Mouse (Mus musculus) neural tube, postnatal 0 days (tissue): ENCODE data around the gene Gm48551. TPM values are rescaled to one million over a fixed set of nuclear protein-coding genes. Genes with fewer than 3 reads are reported as not detected.

Experiments
- microRNA-seq: library from miRNA; unstranded; fragments of <30 nt; microRNA quantifications from one replicate; pipeline ENCODE4, GENCODE M21; 2016
- polyA plus RNA-seq: library from polyadenylated mRNA; unstranded; fragments of >200 nt; fragmentation: Nextera tagmentation; extraction: Ambion mirVana; gene quantifications from 2 replicates; pipeline ENCODE4 v1.2.1, GENCODE M21; 2015

Gm48551 gene
- polyA plus RNA-seq: 6.0 and 6.2 TPM in 2 replicates

DNA sequence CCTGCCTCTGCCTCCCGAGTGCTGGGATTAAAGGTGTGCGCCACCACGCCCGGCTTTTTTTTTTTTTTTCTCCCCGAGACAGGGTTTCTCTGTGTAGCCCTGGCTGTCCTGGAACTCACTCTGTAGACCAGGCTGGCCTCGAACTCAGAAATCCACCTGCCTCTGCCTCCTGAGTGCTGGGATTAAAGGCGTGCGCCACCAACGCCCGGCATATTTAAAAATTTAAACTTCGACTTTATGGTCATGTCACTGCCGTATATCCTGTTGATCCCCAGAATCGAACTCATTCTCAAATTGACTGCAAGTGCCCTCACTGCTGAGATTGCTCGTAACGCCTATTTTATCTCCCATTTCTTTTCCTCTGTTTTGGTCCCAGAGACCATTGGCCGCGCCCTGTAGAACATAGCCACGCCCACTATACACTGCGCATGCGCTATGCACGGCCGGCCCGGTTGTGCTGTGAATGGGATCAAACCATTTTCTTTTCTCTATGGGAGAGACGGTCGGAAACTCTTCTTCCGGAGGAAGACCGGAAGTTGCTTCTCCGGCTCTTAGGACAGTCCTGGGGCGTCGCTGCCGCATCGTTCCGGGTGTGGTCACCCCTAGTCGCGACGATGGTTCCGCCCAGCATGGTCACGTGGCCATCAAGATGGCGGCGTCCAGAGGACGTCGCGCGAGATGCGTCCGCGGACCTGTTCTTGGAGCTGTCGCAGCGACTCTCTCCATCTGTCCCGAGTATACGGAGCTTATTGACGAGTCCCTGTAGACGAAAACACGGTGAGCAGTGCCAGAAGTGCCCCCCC, at the start of gene Gm48551, which contains the start of gene Dohh:
Gene Gm48551 (plus strand): TSS at position 665 of the 803 bp plus-strand sequence.
Gene Dohh (plus strand): TSS at position 627 of the 803 bp plus-strand sequence.

DNA sequence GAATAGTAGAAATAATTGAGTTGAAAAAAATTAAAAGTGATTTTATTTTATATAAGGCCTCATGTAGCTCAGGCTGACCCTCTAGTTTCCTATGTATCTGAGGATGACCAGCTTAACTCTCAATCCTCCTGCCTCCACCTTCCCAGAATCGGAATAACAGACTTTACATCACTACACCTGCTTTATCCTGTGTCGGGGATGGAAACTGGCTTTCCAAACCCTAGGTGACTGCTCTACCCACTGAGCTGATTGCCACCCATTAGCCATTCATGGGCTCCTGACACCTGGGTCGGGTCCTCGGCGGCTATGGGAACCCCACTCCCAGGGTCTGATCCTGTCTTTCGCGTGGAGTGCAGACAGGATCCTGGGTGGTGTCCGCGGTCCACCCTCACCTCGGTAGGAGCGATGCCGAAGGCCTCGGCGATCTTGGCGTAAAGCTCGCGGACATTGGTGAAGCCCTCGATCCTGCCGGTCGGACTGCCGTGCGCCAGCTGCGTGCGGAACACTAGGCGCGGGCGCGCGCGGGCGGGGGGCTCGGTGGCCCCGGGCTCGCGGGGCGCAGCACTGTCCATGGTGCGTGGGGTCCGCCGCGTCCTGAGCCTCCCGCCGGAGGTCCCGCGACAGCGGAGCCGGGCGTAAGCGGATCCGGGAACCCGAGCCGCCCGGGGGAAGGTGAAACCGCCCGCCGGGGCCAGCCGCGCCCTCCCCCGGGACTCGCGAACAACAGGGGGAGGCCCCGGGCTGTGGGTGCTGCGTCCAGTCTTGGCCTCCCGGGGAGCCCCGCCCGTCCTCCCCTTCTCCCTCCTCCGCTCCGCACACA, 41.4 kb upstream of the Gm48551 start, which contains the start of gene Gipc3:
Gene Gipc3 (minus strand): TSS at position 581 of the 820 bp plus-strand sequence.

DNA sequence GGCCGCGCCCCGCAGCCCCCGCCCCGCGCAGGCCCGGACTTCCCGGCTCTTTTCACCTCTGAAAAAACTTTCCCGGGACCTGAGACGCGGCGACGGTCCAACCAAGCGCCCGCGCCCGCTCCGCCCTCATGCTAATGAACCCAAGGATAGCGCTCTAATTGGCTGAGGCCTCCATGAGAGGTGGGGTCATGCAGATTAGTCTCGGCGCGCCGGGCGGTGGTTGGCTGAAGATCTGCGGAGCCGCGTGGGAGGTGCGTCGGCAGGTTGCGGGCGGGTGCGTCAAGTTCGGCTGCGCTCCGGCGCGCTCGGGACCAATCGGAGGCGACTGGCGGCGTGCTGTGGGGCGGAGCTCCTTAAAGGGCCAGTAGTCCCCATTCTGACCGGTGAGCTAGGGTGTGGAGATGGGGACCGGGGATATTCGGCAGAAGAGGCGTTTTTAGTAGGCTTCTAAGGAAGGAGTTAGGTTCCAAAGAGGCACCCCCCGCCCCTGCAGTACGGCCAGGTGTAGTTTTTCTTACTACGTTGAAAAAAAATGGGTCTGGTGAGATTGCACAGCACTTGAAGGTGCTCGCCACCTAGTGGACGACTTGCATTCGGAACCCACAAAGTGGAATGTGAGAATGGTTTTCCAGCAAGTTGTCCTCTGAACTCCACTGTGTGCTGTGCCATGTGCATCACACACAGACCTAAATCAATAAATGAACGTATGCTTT, 33.8 kb upstream of the Gm48551 start, which contains the start of gene Hmg20b:
Gene Hmg20b (minus strand): TSS at position 130 of the 713 bp plus-strand sequence.

DNA sequence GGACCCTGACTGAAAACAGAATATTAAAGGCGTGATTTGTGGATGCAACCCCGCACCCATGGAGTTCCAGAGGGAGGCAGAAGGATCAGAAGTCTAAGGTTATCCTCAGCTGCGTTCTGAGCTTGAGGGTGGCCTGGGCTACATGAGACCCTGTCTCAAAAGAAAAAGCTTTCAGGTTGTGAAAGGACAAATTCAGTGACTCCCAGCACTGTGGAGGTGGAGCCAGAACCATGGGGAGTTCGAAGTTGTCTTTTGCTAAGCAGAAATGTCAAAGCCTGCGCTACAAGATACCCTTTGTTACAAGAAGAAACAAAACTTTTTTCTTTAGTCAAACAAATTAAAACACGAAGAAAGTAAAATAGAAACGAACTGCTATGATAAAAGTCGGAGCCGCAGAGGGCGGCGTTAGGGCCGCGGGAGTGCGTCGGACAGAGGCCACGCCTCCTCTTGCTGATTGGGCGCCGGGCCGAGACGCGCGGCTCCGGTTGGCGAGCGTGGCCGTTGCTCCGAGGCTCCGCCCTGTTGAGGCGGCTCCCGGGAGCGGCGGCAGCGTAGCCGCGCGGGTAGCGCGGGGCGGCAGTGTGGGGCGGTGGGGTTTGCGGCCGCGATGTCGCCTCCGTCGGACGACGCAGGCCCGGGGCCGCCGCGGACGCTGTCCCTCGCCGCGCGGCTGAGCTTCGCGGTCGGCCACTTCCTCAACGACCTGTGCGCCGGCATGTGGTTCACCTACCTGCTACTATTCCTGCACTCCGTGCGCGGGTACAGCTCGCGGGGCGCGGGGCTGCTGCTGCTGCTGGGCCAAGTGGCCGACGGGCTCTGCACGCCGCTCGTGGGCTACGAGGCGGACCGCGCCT, 27.0 kb upstream of the Gm48551 start, which contains the start of gene Mfsd12:
Gene Mfsd12 (plus strand): TSS at position 501 of the 854 bp plus-strand sequence.

DNA sequence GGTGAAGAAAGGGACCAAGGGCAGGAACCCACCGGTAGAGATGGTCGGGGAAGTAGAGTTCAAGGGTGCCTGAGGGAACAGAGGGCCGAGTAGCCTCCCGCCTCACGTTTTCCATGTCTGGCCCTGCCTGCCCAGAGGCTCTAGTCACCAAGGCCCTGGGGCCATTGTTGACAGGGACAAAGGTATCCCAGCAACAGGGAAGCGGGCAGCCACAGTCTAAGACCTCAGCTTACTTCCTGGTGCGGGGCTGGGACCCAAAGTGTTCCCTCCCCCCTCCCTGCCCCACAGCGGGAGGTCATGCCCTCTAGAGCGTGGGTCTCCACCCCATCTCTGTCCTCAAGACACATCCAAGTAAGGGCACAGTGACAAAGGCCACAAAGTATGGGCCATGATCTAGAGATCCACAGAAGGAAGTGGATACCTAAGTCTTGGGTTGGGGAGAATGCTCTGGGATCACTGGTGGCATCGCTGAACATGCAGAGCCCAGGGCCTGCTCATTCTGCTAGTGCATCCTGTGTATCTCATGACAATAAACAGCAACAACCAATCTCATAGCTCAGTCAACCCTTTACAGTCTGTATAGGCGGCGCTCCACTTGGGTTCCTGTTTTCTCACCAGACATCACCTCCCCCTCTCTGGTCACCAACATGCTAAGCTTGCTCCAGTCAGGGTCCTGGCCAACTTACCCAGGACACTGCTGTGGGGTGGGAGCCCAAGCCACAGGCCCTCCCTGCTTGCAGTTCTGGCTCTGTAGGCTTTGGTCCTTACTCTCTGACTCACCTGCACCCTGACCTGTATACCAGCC, 18.4 kb upstream of the Gm48551 start, which contains the start of gene 4930404N11Rik:
Gene 4930404N11Rik (minus strand): TSS at position 145 of the 805 bp plus-strand sequence.

DNA sequence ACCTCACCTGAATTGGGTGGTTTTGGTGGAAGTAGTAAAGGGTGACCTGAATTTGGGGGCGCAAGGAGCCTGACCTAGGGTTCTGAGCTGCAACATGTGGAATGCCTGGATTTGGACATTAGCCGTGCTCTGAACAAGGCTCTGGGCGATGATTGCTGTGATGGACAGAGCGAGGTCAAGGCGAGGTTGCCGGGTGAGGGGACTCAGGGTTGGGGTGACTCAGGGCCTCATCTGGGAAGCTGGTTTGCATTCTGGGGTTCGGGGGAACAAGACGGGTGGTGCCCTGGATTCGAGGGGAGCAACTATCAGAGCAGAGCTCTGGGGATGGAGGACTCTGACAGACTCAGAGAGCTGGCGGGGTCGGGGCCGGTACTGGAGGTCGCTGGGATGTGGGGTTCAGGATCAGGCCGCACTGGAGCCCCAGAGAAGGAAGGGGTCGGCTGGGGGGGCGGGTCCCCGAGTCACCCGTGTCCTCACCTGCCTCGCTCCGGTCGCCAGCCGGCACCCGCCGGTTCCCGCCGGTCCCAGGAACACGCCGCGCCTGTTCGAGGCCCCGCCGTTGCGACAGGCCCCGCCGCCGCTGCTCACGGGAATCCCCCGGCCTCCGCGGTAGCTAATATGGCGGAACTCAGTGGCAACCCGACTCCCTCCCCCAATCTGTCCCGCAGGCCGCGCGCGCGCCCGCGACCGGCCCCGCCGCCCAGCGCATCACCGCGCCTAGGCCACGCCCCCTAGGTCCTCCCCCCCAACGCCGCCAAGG, 6.3 kb upstream of the Gm48551 start, which contains the start of gene Fzr1:
Gene Fzr1 (minus strand): TSS at position 724 of the 760 bp plus-strand sequence.

DNA sequence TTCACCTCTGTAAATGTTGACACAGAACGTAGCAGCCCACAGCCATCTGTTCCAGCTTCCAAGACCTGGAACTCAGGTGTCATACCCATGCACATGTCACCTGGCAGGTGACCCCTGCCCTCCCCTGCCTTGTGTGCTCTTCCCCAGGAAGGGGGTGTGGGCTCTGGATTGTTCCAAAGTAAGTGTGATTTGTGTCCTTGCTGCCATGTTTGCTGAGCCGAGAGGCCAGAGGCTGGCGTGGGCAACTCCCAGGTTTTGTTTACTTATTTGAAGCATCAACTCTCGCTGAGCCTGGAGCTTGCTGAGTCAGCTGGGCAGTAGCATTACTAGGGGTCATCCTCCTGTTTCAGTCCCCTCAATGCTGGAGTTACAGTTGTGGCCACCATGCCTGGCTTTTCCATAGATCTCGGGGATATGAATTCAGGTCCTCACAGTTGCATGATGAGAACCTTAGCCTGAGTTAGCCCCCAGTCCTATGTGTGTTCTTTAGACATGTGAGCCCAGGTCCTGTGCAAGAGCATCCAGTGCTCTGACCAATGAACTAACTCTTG, 4.3 kb downstream of the Gm48551 start, which contains the start of gene Gm48552:
Gene Gm48552 (plus strand): TSS at position 501 of the 551 bp plus-strand sequence.

DNA sequence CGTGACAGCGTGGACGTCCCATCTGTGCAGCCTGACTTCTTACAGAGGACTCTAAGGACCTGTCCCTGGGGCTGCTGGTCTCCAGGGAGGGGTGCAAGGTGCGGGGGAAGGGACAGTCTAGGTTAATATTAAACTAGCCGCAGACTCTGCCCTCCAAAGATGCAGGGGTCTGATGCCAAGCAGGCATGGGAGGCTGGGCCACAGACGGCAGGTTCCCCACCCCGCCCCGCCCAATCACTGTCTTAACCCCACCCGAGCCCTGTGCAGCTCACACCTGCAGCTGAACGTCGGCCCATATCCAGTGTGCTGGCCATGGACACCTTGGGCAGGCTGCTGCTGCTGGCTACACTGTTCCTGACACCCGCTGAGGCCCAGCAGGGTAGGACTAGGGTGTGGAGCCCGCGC, 8.5 kb downstream of the Gm48551 start, which contains the start of gene Smim24:
Gene Smim24 (plus strand): TSS at position 271 of the 405 bp plus-strand sequence.

Small RNAs within 50 kb of the gene (microRNA-seq; reads per million reads assigned to microRNA genes)
- gene Mir1191b (1.7 reads per million), gene Mir6913 (not detected)

Other genes starting within 250 kb of the Gm48551 start
- gene Zbtb7a, start 249.2 kb upstream of the Gm48551 start, polyA plus RNA-seq: 19.7 and 21.3 TPM in 2 replicates
- gene Pias4, start 216.5 kb upstream of the Gm48551 start, polyA plus RNA-seq: 34.5 and 40.4 TPM in 2 replicates
- 404 and 449 TPM in 2 replicates for gene Eef2, start 207.8 kb upstream of the Gm48551 start, polyA plus RNA-seq
- gene Dapk3, start 201.5 kb upstream of the Gm48551 start, polyA plus RNA-seq: 68.4 and 78.4 TPM in 2 replicates
- gene 4930442H23Rik, start 200.6 kb upstream of the Gm48551 start, polyA plus RNA-seq: not detected in 2 replicates
- gene Nmrk2, start 182.4 kb upstream of the Gm48551 start, polyA plus RNA-seq: 0.11 and 0.13 TPM in 2 replicates
- gene Atcay, start 153.6 kb upstream of the Gm48551 start, polyA plus RNA-seq: 62.1 and 75.8 TPM in 2 replicates
- 24.6 and 28.6 TPM in 2 replicates for gene Zfr2, start 151.3 kb upstream of the Gm48551 start, polyA plus RNA-seq
- gene Matk, start 131.5 kb upstream of the Gm48551 start, polyA plus RNA-seq: 69.6 and 88.6 TPM in 2 replicates
- 168 and 176 TPM in 2 replicates for gene Mrpl54, start 117.5 kb upstream of the Gm48551 start, polyA plus RNA-seq
- 32.0 and 34.0 TPM in 2 replicates for gene Apba3, start 117.5 kb upstream of the Gm48551 start, polyA plus RNA-seq
- 1.5 and 2.4 TPM in 2 replicates for gene Tjp3, start 92.9 kb upstream of the Gm48551 start, polyA plus RNA-seq
- gene Pip5k1c, start 91.5 kb upstream of the Gm48551 start, polyA plus RNA-seq: 101 and 122 TPM in 2 replicates
- 18.8 and 20.8 TPM in 2 replicates for gene Cactin, start 63.4 kb upstream of the Gm48551 start, polyA plus RNA-seq
- gene Tbxa2r, start 55.7 kb upstream of the Gm48551 start, polyA plus RNA-seq: 5.2 and 5.5 TPM in 2 replicates
- gene Gipc3, start 41.2 kb upstream of the Gm48551 start, polyA plus RNA-seq: 0.06 TPM in 1 of 2 replicates, not detected in the other
- 31.7 and 34.0 TPM in 2 replicates for gene Hmg20b, start 34.0 kb upstream of the Gm48551 start, polyA plus RNA-seq
- gene Mfsd12, start 27.0 kb upstream of the Gm48551 start, polyA plus RNA-seq: 19.8 and 21.9 TPM in 2 replicates
- gene 4930404N11Rik, start 18.6 kb upstream of the Gm48551 start, polyA plus RNA-seq: 0.60 and 0.76 TPM in 2 replicates
- 137 and 142 TPM in 2 replicates for gene Fzr1, start 6.0 kb upstream of the Gm48551 start, polyA plus RNA-seq
- 115 and 127 TPM in 2 replicates for gene Dohh, start within 50 bp of the Gm48551 start, polyA plus RNA-seq
- 2.0 and 3.0 TPM in 2 replicates for gene Gm48552, start 4.5 kb downstream of the Gm48551 start, polyA plus RNA-seq
- 1.8 and 2.3 TPM in 2 replicates for gene Smim24, start 8.6 kb downstream of the Gm48551 start, polyA plus RNA-seq
- 51.8 and 53.5 TPM in 2 replicates for gene Nfic, start 71.2 kb downstream of the Gm48551 start, polyA plus RNA-seq
- 40.7 and 46.8 TPM in 2 replicates for gene Celf5, start 98.2 kb downstream of the Gm48551 start, polyA plus RNA-seq
- 59.5 and 68.2 TPM in 2 replicates for gene Ncln, start 111.9 kb downstream of the Gm48551 start, polyA plus RNA-seq
- gene S1pr4, start 115.7 kb downstream of the Gm48551 start, polyA plus RNA-seq: 0.68 and 0.72 TPM in 2 replicates
- 1.8 and 1.9 TPM in 2 replicates for gene Gna15, start 139.8 kb downstream of the Gm48551 start, polyA plus RNA-seq
- gene Gna11, start 160.7 kb downstream of the Gm48551 start, polyA plus RNA-seq: 103 and 114 TPM in 2 replicates
- 842 and 942 TPM in 2 replicates for gene Aes, start 175.0 kb downstream of the Gm48551 start, polyA plus RNA-seq
- gene Tle2, start 190.1 kb downstream of the Gm48551 start, polyA plus RNA-seq: 51.9 and 57.1 TPM in 2 replicates
- 6.1 and 6.8 TPM in 2 replicates for gene Tle6, start 216.6 kb downstream of the Gm48551 start, polyA plus RNA-seq
- gene BC025920, start 221.8 kb downstream of the Gm48551 start, polyA plus RNA-seq: 0.46 and 1.4 TPM in 2 replicates
- gene Sirt6, start 243.3 kb downstream of the Gm48551 start, polyA plus RNA-seq: 35.6 and 42.4 TPM in 2 replicates
- 18.2 and 24.2 TPM in 2 replicates for gene Ankrd24, start 244.1 kb downstream of the Gm48551 start, polyA plus RNA-seq